Mouse (Mus musculus) intestine, postnatal 0 days (tissue): ENCODE measurements around the gene Arhgef17. TPM values are rescaled to one million over a fixed set of nuclear protein-coding genes. Genes with fewer than 3 reads are reported as not detected.
A peak's percentile ranks its signal among the peaks of the same experiment; 100 is the strongest.

Experiments used
- ATAC-seq: fragments of 200-750 bp; cut with Nextera tagmentation; 2 replicates; pipeline ENCODE4 v1.8.0; 2017; ENCODE audit warnings: mild to moderate bottlenecking, moderate TSS enrichment, moderate library complexity
- H3K27ac ChIP-seq: fragments of 300-500 bp; sonication (generic); 2 replicates; pipeline ENCODE4 v1.5.1; 2014; ENCODE audit warnings: mild to moderate bottlenecking, low read depth, low read length, moderate library complexity
- H3K27me3 ChIP-seq: fragments of 300-500 bp; sonication (generic); replicated peaks from 2 replicates; pipeline ENCODE4 v1.6.1; 2014; ENCODE audit warnings: low read length, mixed read lengths; ENCODE audit not compliant: control insufficient read depth, insufficient read depth
- H3K36me3 ChIP-seq: fragments of 300-500 bp; sonication (generic); 2 replicates; pipeline ENCODE4 v1.6.1; 2014; ENCODE audit warnings: mild to moderate bottlenecking, moderate library complexity; ENCODE audit not compliant: control insufficient read depth, insufficient read depth
- H3K4me1 ChIP-seq: fragments of 300-500 bp; sonication (generic); replicated peaks from 2 replicates; pipeline ENCODE4 v1.6.1; 2014; ENCODE audit warnings: antibody characterized with exemption, low read length, mixed read lengths; ENCODE audit not compliant: control insufficient read depth, insufficient read depth
- H3K4me2 ChIP-seq: fragments of 300-500 bp; sonication (generic); replicated peaks from 2 replicates; pipeline ENCODE4 v1.6.1; 2014; ENCODE audit warnings: low read depth, mild to moderate bottlenecking, moderate library complexity
- H3K4me3 ChIP-seq: fragments of 300-500 bp; sonication (generic); 2 replicates; pipeline ENCODE4 v1.5.1; 2014; ENCODE audit warnings: low read depth, low read length
- H3K9ac ChIP-seq: fragments of 300-500 bp; sonication (generic); 2 replicates; pipeline ENCODE4 v1.6.1; 2014; ENCODE audit warnings: mild to moderate bottlenecking, low read depth, low read length
- H3K9me3 ChIP-seq: fragments of 300-500 bp; sonication (generic); 2 replicates; pipeline ENCODE4 v1.6.1; 2016; ENCODE audit warnings: mixed run types; ENCODE audit not compliant: control insufficient read depth
- CTCF ChIP-seq: sonication (generic); IDR thresholded peaks from 2 replicates; pipeline ENCODE4 v1.5.1; 2016; ENCODE audit warnings: low read depth, mild to moderate bottlenecking, control low read depth, antibody characterized with exemption, moderate library complexity
- WGBS: fragments of 180-500 bp; shearing (Covaris S2); extraction: QIAGEN DNeasy Blood & Tissue Kit; methylation state at CpG from one replicate; pipeline ENCODE4 v1.1.7; 2014; 5-methylcytosine and 5-hydroxymethylcytosine counted together
- polyA plus RNA-seq: library from polyadenylated mRNA; unstranded; fragments of >200 nt; fragmentation: Nextera tagmentation; extraction: Ambion mirVana; gene quantifications from 2 replicates; pipeline ENCODE4 v1.2.1, GENCODE M21; 2015

The Arhgef17 gene
- polyA plus RNA-seq, 1 experiment from 2014 or later: 2.5 TPM

DNA sequence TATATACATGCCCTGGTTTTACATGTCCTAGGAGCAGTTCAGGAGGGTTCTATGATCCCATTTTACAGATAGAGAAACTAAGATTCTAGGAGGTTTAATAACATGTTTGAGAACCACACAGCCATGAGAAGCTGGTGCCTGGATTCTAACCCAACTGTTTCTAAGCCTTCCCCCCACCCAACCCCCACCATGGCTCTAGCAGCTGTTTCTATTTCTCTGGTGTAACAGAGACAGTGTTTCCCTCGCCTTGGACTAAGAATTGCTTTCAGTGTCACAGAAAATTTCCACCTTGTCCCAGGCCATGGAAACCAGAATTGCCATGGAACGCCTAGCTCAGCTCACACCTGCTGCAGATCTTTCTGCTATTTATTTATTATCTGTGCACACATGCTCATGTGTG, 28.6 kb upstream of the Arhgef17 start:
- no peak for TF ChIP-seq CTCF
- Histone ChIP-seq H3K4me1 (no peaks in the 10 kb centered on the region; the same call in 1 of the 2 replicates), H3K27ac (no peak overlapping the region), H3K27me3 (no peaks in the 10 kb centered on the region), H3K9ac (no peak overlapping the region), H3K9me3 (no peaks in the 10 kb centered on the region), H3K36me3 (no peaks in the 10 kb centered on the region), H3K4me3 (no peak overlapping the region), H3K4me2 (no peak overlapping the region)
- ATAC-seq: no peak
- 69% methylated on average over 2 of the region's 2 CpGs for WGBS

DNA sequence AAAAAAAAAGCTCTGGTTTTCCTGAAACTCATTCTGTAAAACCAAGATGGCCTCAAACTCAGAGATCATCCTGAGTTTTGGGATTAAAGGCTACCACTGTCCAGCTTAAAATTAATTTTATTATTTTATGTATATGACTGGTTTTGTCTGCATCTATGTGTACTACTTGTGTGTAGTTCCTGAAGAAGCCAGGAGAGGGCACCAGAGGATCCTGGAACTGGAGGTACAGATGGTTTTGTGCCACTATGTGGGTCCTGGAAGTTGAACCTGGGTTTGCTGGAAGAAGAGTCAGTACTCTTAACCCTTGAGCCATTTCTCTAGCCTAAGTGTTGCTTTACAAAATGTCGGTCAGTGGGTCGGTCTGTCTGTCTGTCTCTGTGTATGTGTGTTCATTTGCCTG, 26.5 kb upstream of the Arhgef17 start:
- no peaks in the 10 kb centered on the region for H3K9me3 ChIP-seq
- WGBS: 94% methylated on average over 2 of the region's 2 CpGs
- H3K27me3 ChIP-seq: no peaks in the 10 kb centered on the region
- no peaks in the 10 kb centered on the region for H3K36me3 ChIP-seq
- no peak overlapping the region for H3K27ac ChIP-seq
- ATAC-seq: no peak
- no peaks in the 10 kb centered on the region for H3K4me1 ChIP-seq
- peak; percentile 59 for TF ChIP-seq CTCF
- no peak overlapping the region for H3K4me3 ChIP-seq
- H3K9ac ChIP-seq: no peak overlapping the region
- no peak overlapping the region for H3K4me2 ChIP-seq

DNA sequence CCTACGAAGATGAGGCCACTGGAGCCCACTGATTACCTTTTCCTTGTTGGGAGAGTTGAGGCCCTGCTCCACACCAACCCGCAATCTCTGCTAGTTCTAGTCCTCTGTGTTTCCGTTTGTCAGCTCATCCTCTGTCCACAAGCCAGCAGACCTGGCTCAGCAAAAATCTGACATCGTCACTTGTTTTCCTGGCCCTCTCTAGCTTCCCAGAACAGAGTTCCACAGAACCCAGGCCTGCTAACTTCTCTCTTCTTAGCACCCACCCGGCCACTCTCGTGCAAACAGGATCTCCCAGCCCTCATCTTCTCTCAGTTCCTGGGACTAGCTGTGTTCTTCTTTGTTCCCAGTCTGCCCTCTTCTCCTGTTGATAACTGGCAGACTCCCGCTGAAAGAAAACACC, 20.8 kb upstream of the Arhgef17 start:
- Histone ChIP-seq H3K4me1 (peaks cover 3% of the 10 kb centered on the region; the same call in 1 of the 2 replicates), H3K9me3 (no peaks in the 10 kb centered on the region), H3K4me2 (no peak overlapping the region), H3K9ac (no peak overlapping the region), H3K27ac (no peak overlapping the region), H3K36me3 (no peaks in the 10 kb centered on the region), H3K4me3 (no peak overlapping the region), H3K27me3 (no peaks in the 10 kb centered on the region)
- TF ChIP-seq CTCF: no peak
- ATAC-seq: no peak
- WGBS: 74% methylated on average over 7 of the region's 7 CpGs

DNA sequence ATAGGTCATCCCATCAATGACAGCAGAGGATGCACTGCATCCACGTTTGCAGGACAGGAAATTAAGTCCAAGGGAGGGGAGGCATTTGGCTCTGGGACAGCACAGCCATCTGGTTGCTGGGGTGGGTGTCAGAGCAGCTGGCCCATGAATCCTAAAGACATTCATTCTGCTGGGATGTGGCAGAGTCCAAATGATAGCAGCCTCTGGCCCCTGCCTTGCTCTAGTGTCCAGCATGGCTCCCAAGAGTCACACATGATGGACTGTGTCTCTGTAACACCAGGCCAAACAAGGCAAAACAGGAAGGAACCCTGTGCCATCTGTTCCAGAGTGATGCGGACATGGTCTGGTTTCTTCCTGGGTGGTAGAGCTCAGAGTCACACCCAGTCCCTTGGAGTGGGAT, 20.0 kb upstream of the Arhgef17 start:
- no peak overlapping the region for H3K9ac ChIP-seq
- peak overlapping the region; percentile 15; the same call in 1 of the 2 replicates for H3K27ac ChIP-seq
- 55% methylated on average over 2 of the region's 2 CpGs for WGBS
- no peak for TF ChIP-seq CTCF
- peaks cover 3% of the 10 kb centered on the region; the same call in 1 of the 2 replicates for H3K4me1 ChIP-seq
- H3K36me3 ChIP-seq: no peaks in the 10 kb centered on the region
- no peaks in the 10 kb centered on the region for H3K9me3 ChIP-seq
- no peak overlapping the region for H3K4me2 ChIP-seq
- H3K4me3 ChIP-seq: no peak overlapping the region
- H3K27me3 ChIP-seq: no peaks in the 10 kb centered on the region
- no peak for ATAC-seq

DNA sequence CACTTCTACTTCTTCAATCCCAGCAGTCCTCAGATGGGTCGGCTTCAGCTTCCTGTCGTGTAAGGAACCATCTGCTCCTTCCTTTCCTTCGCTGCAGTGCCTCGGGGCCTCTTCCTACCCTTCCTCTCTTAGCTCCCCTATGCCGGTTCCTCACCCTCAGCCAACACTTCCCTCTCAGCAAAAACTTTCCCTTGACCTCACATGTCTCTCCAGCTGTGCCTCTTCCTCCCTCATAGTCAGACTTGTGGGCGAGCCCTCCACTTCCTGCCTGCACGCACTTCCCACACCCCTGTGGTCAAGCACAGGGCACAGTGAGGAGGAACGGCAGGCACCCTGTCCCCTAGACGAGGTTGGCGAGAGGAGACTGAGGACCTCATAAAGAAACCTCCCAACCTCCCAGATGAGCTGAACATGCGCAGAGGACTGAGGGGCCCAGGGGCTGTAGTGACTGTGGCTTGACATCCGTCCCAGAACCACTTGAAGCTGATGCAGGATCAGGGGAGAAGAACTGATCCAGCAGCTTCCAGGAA, 18.6 kb upstream of the Arhgef17 start:
- no peak for ATAC-seq
- Histone ChIP-seq H3K36me3 (no peaks in the 10 kb centered on the region), H3K4me2 (no peak overlapping the region), H3K27me3 (no peaks in the 10 kb centered on the region), H3K27ac (no peak overlapping the region), H3K4me1 (peaks cover 3% of the 10 kb centered on the region; the same call in 1 of the 2 replicates), H3K4me3 (no peak overlapping the region), H3K9ac (no peak overlapping the region), H3K9me3 (no peaks in the 10 kb centered on the region)
- TF ChIP-seq CTCF: no peak
- 59% methylated on average over 12 of the region's 12 CpGs for WGBS

DNA sequence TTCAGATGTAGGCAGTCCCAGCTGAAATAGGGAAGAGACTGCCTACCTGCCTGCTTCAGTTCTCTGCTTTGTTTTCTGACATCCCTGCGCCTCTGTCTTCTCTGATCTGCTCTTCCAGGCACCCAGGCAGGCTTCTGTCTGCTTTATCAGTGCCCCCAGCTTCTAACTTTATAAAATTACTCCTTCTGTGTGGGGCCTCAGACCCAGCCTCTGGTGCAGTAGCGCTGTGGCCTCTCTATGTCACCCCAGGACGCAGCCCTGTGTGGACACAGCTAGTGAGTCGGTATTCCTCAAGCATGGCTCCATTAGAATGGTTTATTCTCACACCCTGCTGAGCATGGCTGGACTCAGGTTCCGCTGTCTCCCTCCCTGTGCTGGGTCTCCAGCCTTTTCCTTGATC, 18.1 kb upstream of the Arhgef17 start:
- Histone ChIP-seq H3K27me3 (no peaks in the 10 kb centered on the region), H3K4me3 (no peak overlapping the region), H3K4me2 (no peak overlapping the region), H3K9ac (no peak overlapping the region), H3K36me3 (no peaks in the 10 kb centered on the region), H3K27ac (peak overlapping the region; percentile 1; the same call in 1 of the 2 replicates), H3K4me1 (peaks cover 3% of the 10 kb centered on the region; the same call in 1 of the 2 replicates), H3K9me3 (no peaks in the 10 kb centered on the region)
- 80% methylated on average over 5 of the region's 5 CpGs for WGBS
- ATAC-seq: no peak
- no peak for TF ChIP-seq CTCF

DNA sequence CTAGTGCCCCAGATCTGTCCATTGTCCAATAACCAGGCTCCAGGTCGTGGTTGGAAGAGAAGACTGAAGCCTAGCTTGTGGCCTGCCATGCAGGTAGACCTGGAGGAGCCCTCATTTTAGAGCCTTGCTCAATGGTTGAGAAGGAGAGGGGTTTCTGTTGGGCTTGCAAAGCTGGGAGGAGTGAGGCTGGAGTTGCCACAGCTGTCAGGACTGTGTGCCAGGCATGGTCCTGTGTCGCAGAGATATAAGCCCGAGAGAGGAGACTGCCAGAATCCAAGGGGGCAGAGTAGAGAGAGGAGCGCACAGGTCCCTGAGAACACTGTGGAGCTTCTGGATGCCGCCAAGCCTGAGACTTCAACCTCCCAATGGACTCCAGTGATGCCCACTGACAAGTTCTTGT, 12.8 kb upstream of the Arhgef17 start:
- Histone ChIP-seq H3K9ac (no peak overlapping the region), H3K36me3 (no peaks in the 10 kb centered on the region), H3K27me3 (no peaks in the 10 kb centered on the region), H3K27ac (no peak overlapping the region), H3K4me2 (no peak overlapping the region), H3K4me3 (no peak overlapping the region), H3K9me3 (no peaks in the 10 kb centered on the region), H3K4me1 (no peaks in the 10 kb centered on the region; the same call in 1 of the 2 replicates)
- TF ChIP-seq CTCF: no peak
- ATAC-seq: no peak
- 84% methylated on average over 5 of the region's 5 CpGs for WGBS
